ENCODE assay signal across 25 mouse cellular contexts in genomic region chr9:43483906-43484305, GRCm38 (mm10).
A peak's percentile ranks its signal among the peaks of the same experiment; 100 is the strongest.
DNase-seq lines count a peak whose midpoint lies in the region; ATAC-seq and TF ChIP-seq lines count a peak whose summit lies in the region.
"Had no signal": no experiment of that assay in that cellular context is flagged by ENCODE, and none has a peak within 500 bp of the region (broad histone marks: within the 10 kb centered on the region; RNA-seq: fewer than 3 reads in every experiment).

No protein-coding gene starts in this region.

- no peak overlapping the region for H3K9ac ChIP-seq in hindbrain, postnatal 0 days (replicated peaks; ENCODE audit: low read length)
- no peak overlapping the region for H3K9ac ChIP-seq in hindbrain, embryonic 11.5 days (ENCODE audit: low read depth, low read length)
- H3K9ac ChIP-seq in liver, postnatal 0 days (replicated peaks): no peak overlapping the region
- no peak overlapping the region for H3K9ac ChIP-seq in liver, embryonic 11.5 days (ENCODE audit: low read depth, low read length)
- H3K9ac ChIP-seq: embryonic facial prominence, embryonic 15.5 days; forebrain, embryonic 13.5 days; hindbrain, embryonic 13.5 days; midbrain, embryonic 12.5 days had no signal

- no peak overlapping the region for H3K4me3 ChIP-seq in hindbrain, postnatal 0 days (ENCODE audit: low read length)
- H3K4me3 ChIP-seq in hindbrain, embryonic 11.5 days (ENCODE audit: low read depth, low read length): no peak overlapping the region
- H3K4me3 ChIP-seq in liver, postnatal 0 days (ENCODE audit: low read depth, low read length): no peak overlapping the region
- H3K4me3 ChIP-seq in liver, embryonic 11.5 days (ENCODE audit: low read depth, low read length): no peak overlapping the region
- H3K4me3 ChIP-seq in E14TG2a.4 (replicated peaks; ENCODE audit: low read length): no peak overlapping the region
- H3K4me3 ChIP-seq: embryonic facial prominence, embryonic 10.5 days; embryonic facial prominence, embryonic 15.5 days; forebrain, embryonic 13.5 days; hindbrain, embryonic 13.5 days; midbrain, embryonic 12.5 days had no signal

- H3K36me3 ChIP-seq in hindbrain, postnatal 0 days (ENCODE audit: insufficient read depth, low read length): no peaks in the 10 kb centered on the region
- H3K36me3 ChIP-seq in hindbrain, embryonic 11.5 days (ENCODE audit: control insufficient read depth, insufficient read depth, low read length): no peaks in the 10 kb centered on the region
- H3K36me3 ChIP-seq in liver, postnatal 0 days (replicated peaks; ENCODE audit: insufficient read depth, low read length): no peaks in the 10 kb centered on the region
- H3K36me3 ChIP-seq in liver, embryonic 11.5 days (ENCODE audit: control insufficient read depth, insufficient read depth, low read length): no peaks in the 10 kb centered on the region
- H3K36me3 ChIP-seq in E14TG2a.4 (ENCODE audit: insufficient read depth, low read length): no peaks in the 10 kb centered on the region
- H3K36me3 ChIP-seq: embryonic facial prominence, embryonic 10.5 days; embryonic facial prominence, embryonic 15.5 days; hindbrain, embryonic 13.5 days; midbrain, embryonic 12.5 days had no signal

- H3K9me3 ChIP-seq in hindbrain, postnatal 0 days (ENCODE audit: low read length): no peaks in the 10 kb centered on the region; the same call in 1 of the 2 replicates
- no peaks in the 10 kb centered on the region for H3K9me3 ChIP-seq in hindbrain, embryonic 11.5 days (ENCODE audit: control insufficient read depth, low read length)
- no peaks in the 10 kb centered on the region for H3K9me3 ChIP-seq in liver, postnatal 0 days (ENCODE audit: low read length)
- H3K9me3 ChIP-seq in liver, embryonic 11.5 days (ENCODE audit: control insufficient read depth, low read length): no peaks in the 10 kb centered on the region
- 0 out of 2 replicates have a peak, but pooled peaks cover 5% of the 10 kb centered on the region for H3K9me3 ChIP-seq in E14TG2a.4 (ENCODE audit: low read length)
- H3K9me3 ChIP-seq: embryonic facial prominence, embryonic 10.5 days; embryonic facial prominence, embryonic 15.5 days; hindbrain, embryonic 13.5 days had no signal

- H3K27ac ChIP-seq in hindbrain, postnatal 0 days: no peak overlapping the region
- H3K27ac ChIP-seq in hindbrain, embryonic 11.5 days (ENCODE audit: low read depth, low read length): no peak overlapping the region
- H3K27ac ChIP-seq in liver, postnatal 0 days (ENCODE audit: low read depth): no peak overlapping the region
- no peak overlapping the region for H3K27ac ChIP-seq in liver, embryonic 11.5 days (ENCODE audit: low read depth, low read length)
- H3K27ac ChIP-seq: embryonic facial prominence, embryonic 10.5 days; embryonic facial prominence, embryonic 15.5 days; forebrain, embryonic 13.5 days; hindbrain, embryonic 13.5 days; midbrain, embryonic 12.5 days had no signal

- WGBS in hindbrain, postnatal 0 days: 86% methylated on average over 2 of the region's 2 CpGs
- 84% methylated on average over 2 of the region's 2 CpGs for WGBS in hindbrain, embryonic 11.5 days
- WGBS in liver, postnatal 0 days (ENCODE audit: insufficient replicate concordance): 75% methylated on average over 2 of the region's 2 CpGs
- WGBS in liver, embryonic 11.5 days: 70% methylated on average over 2 of the region's 2 CpGs

- H3K4me1 ChIP-seq in hindbrain, postnatal 0 days (ENCODE audit: insufficient read depth, low read length): 0 out of 2 replicates have a peak, but pooled peaks cover 2% of the 10 kb centered on the region
- H3K4me1 ChIP-seq in hindbrain, embryonic 11.5 days (replicated peaks; ENCODE audit: control insufficient read depth, insufficient read depth, low read length): no peaks in the 10 kb centered on the region
- no peaks in the 10 kb centered on the region for H3K4me1 ChIP-seq in liver, postnatal 0 days (ENCODE audit: insufficient read depth)
- no peaks in the 10 kb centered on the region for H3K4me1 ChIP-seq in liver, embryonic 11.5 days (replicated peaks; ENCODE audit: control insufficient read depth, insufficient read depth, low read length)
- H3K4me1 ChIP-seq in E14TG2a.4 (replicated peaks; ENCODE audit: low read depth, low read length): peaks cover 16% of the 10 kb centered on the region
- H3K4me1 ChIP-seq: midbrain, embryonic 12.5 days had no signal

- TF ChIP-seq EP300 in liver, postnatal 0 days (IDR thresholded peaks at IDR 0.05; ENCODE audit: low read depth): no peak

- no peak for ATAC-seq in hindbrain, postnatal 0 days
- ATAC-seq in hindbrain, embryonic 11.5 days (ENCODE audit: low FRiP score): no peak
- ATAC-seq in liver, postnatal 0 days: no peak
- ATAC-seq in liver, embryonic 11.5 days (replicated peaks; ENCODE audit: low FRiP score): no peak
- ATAC-seq: forebrain, embryonic 13.5 days had no signal

- no peak for DNase-seq in hindbrain, postnatal 0 days (ENCODE audit: low spot score)
- no peak for DNase-seq in hindbrain, embryonic 11.5 days (ENCODE audit: low spot score)
- DNase-seq in liver, postnatal 0 days: no peak
- DNase-seq in liver, embryonic 11.5 days (ENCODE audit: low spot score): no peak
- peak; percentile 64 for DNase-seq in ZHBTc4 (ENCODE audit: low read depth, low spot score)
- no peak for DNase-seq in spleen, postnatal 4 days (ENCODE audit: low spot score in 2 of 2)
- DNase-seq: adrenal gland, postnatal 10 days; cerebellum, adult 8-10 months; cerebellum, postnatal 25 days; gastrocnemius, postnatal 25 days; heart, adult 18-20 months; heart, postnatal 36 days; kidney, adult 18-20 months; kidney, postnatal 36 days; lung, adult 18-20 months; lung, postnatal 14 days; thymus, adult 18-20 months; thymus, postnatal 36 days had no signal

- H3K4me2 ChIP-seq in hindbrain, postnatal 0 days (ENCODE audit: low read depth, low read length): no peak overlapping the region
- H3K4me2 ChIP-seq in hindbrain, embryonic 11.5 days (replicated peaks; ENCODE audit: low read depth, low read length): no peak overlapping the region
- no peak overlapping the region for H3K4me2 ChIP-seq in liver, postnatal 0 days (ENCODE audit: low read depth, low read length)
- no peak overlapping the region for H3K4me2 ChIP-seq in liver, embryonic 11.5 days
- H3K4me2 ChIP-seq: embryonic facial prominence, embryonic 15.5 days; forebrain, embryonic 13.5 days; heart, embryonic 11.5 days; hindbrain, embryonic 13.5 days; midbrain, embryonic 12.5 days had no signal

- TF ChIP-seq CTCF in hindbrain, postnatal 0 days (IDR thresholded peaks at IDR 0.05; ENCODE audit: low read depth): peak; percentile 33
- TF ChIP-seq CTCF in liver, postnatal 0 days (IDR thresholded peaks at IDR 0.05; ENCODE audit: low read depth): 0 out of 2 replicates have a peak, but pooled peaks have one; percentile 5
- TF ChIP-seq CTCF in E14TG2a.4 (conservative IDR thresholded peaks at IDR 0.05; ENCODE audit: low read length): peak; percentile 58

- H3K27me3 ChIP-seq in hindbrain, postnatal 0 days (ENCODE audit: insufficient read depth, low read length): no peaks in the 10 kb centered on the region
- 0 out of 2 replicates have a peak, but pooled peaks cover under 1% of the 10 kb centered on the region for H3K27me3 ChIP-seq in hindbrain, embryonic 11.5 days (ENCODE audit: control insufficient read depth, insufficient read depth, low read length)
- H3K27me3 ChIP-seq in liver, postnatal 0 days (ENCODE audit: insufficient read depth, low read length): no peaks in the 10 kb centered on the region
- peaks cover 2% of the 10 kb centered on the region; the same call in 1 of the 2 replicates for H3K27me3 ChIP-seq in liver, embryonic 11.5 days (replicated peaks; ENCODE audit: control insufficient read depth, insufficient read depth, low read length)
- peaks cover 31% of the 10 kb centered on the region for H3K27me3 ChIP-seq in E14TG2a.4 (ENCODE audit: insufficient read depth, low read length)
- H3K27me3 ChIP-seq: embryonic facial prominence, embryonic 15.5 days; forebrain, embryonic 13.5 days; midbrain, embryonic 12.5 days had no signal

Comparison
In these comparisons a context has a peak if more than half of its experiments do, and no peak if none do; other contexts are left out.
1. CTCF ChIP-seq: peak in every context shown above with its lines; median percentile 58 in E14TG2a.4; 33 in hindbrain, postnatal 0 days; 5 in liver, postnatal 0 days.